Mouse (Mus musculus) megakaryocyte, embryonic 14.5 days (primary cell): ENCODE measurements around the gene Cntn1.

Experiments
- FLI1 ChIP-seq: IDR thresholded peaks from 2 replicates; pipeline ENCODE4 v1.6.1; 2012; ENCODE audit warnings: low read length, inconsistent platforms, mixed read lengths
- GATA1 ChIP-seq: IDR thresholded peaks from 3 replicates; pipeline ENCODE4 v1.6.1; 2012; ENCODE audit warnings: mixed read lengths, low read length, inconsistent platforms, borderline replicate concordance

GRCm38 (mm10) chr15:92048031-92048430, 2.9 kb upstream of the Cntn1 start:
- TF ChIP-seq GATA1 (no peak), FLI1 (no peak)
